Mouse (Mus musculus) layer of hippocampus, adult 8-10 months (tissue): Measurements from ENCODE around the gene Lrrc8c. TPM values are rescaled to one million over a fixed set of nuclear protein-coding genes. Genes with fewer than 3 reads are reported as not detected.

Source experiments
- DNase-seq, 2 experiments: peaks; one replicate each; pipeline ENCODE4 v3.0.0; 2022; ENCODE audit warnings: low spot score in 2 of 2
- total RNA-seq, 4 experiments: library from RNA; stranded (reverse); gene quantifications; 2 replicates each; pipeline ENCODE4 v1.2.4; 2022

Gene Lrrc8c
- total RNA-seq, result 10 to 100 TPM; 27.1 to 31.0 (median 29.0) TPM

GRCm38 (mm10) chr5:105519096-105519975 is at the start of gene Lrrc8c:
TSS of gene Lrrc8c (plus strand) at chr5:105519388.
- DNase-seq, result peak; percentile 69 to 82

GRCm38 (mm10) chr5:105472983-105473705 is 46.0 kb upstream of the Lrrc8c start:
- no peak for DNase-seq

- no peak for DNase-seq
Observed at GRCm38 (mm10) chr5:105477527-105477926, 41.7 kb upstream of the Lrrc8c start.

- no peak for DNase-seq
Observed at GRCm38 (mm10) chr5:105479673-105480072, 39.5 kb upstream of the Lrrc8c start.

- no peak for DNase-seq
Observed at GRCm38 (mm10) chr5:105480561-105480960, 38.6 kb upstream of the Lrrc8c start.

- no peak for DNase-seq
Observed at GRCm38 (mm10) chr5:105483632-105484031, 35.6 kb upstream of the Lrrc8c start.

- no peak for DNase-seq
Observed at GRCm38 (mm10) chr5:105484247-105484646, 34.9 kb upstream of the Lrrc8c start.

- no peak for DNase-seq
Observed at GRCm38 (mm10) chr5:105484891-105485290, 34.3 kb upstream of the Lrrc8c start.

GRCm38 (mm10) chr5:105490211-105490610 is 29.0 kb upstream of the Lrrc8c start:
- DNase-seq, result no peak

- no peak for DNase-seq
Observed at GRCm38 (mm10) chr5:105491389-105491788, 27.8 kb upstream of the Lrrc8c start.

GRCm38 (mm10) chr5:105492367-105493246 is 26.6 kb upstream of the Lrrc8c start:
- peak in 1 of 2 experiments; percentile 29 for DNase-seq

- no peak for DNase-seq
Observed at GRCm38 (mm10) chr5:105493377-105493776, 25.8 kb upstream of the Lrrc8c start.

GRCm38 (mm10) chr5:105494246-105494917 is 24.8 kb upstream of the Lrrc8c start:
- no peak for DNase-seq

GRCm38 (mm10) chr5:105494918-105495901 is 24.0 kb upstream of the Lrrc8c start:
- peak in 1 of 2 experiments; percentile 42 for DNase-seq

- no peak for DNase-seq
Observed at GRCm38 (mm10) chr5:105496133-105496532, 23.1 kb upstream of the Lrrc8c start.

GRCm38 (mm10) chr5:105496586-105496985 is 22.6 kb upstream of the Lrrc8c start:
- no peak for DNase-seq

GRCm38 (mm10) chr5:105498429-105499000 is 20.7 kb upstream of the Lrrc8c start:
- DNase-seq, result no peak

- no peak for DNase-seq
Observed at GRCm38 (mm10) chr5:105499396-105499795, 19.8 kb upstream of the Lrrc8c start.
